Mouse (Mus musculus) forebrain, embryonic 13.5 days (tissue): ENCODE measurements around the gene Hrh1. TPM values are rescaled to one million over a fixed set of nuclear protein-coding genes. Genes with fewer than 3 reads are reported as not detected.

ENCODE experiments used
- ATAC-seq: fragments of 200-750 bp; cut with Nextera tagmentation; 2 replicates; pipeline ENCODE4 v1.8.0; 2017
- H3K27ac ChIP-seq: fragments of 300-500 bp; sonication (generic); 2 replicates; pipeline ENCODE4 v1.5.1; 2015; ENCODE audit warnings: inconsistent platforms, mild to moderate bottlenecking, moderate library complexity
- H3K27me3 ChIP-seq: fragments of 300-500 bp; sonication (generic); 2 replicates; pipeline ENCODE4 v1.6.1; 2015; ENCODE audit warnings: mild to moderate bottlenecking, inconsistent platforms
- H3K36me3 ChIP-seq: fragments of 300-500 bp; sonication (generic); 2 replicates; pipeline ENCODE4 v1.6.1; 2015; ENCODE audit warnings: mild to moderate bottlenecking, inconsistent platforms; ENCODE audit not compliant: poor library complexity, severe bottlenecking
- H3K4me1 ChIP-seq: fragments of 300-500 bp; sonication (generic); 2 replicates; pipeline ENCODE4 v1.6.1; 2015; ENCODE audit warnings: inconsistent platforms
- H3K4me2 ChIP-seq: fragments of 300-500 bp; sonication (generic); 2 replicates; pipeline ENCODE4 v1.6.1; 2015; ENCODE audit warnings: inconsistent platforms, mild to moderate bottlenecking, moderate library complexity
- H3K4me3 ChIP-seq: fragments of 300-500 bp; sonication (generic); 2 replicates; pipeline ENCODE4 v1.5.1; 2015; ENCODE audit warnings: mild to moderate bottlenecking, inconsistent platforms
- H3K9ac ChIP-seq: fragments of 300-500 bp; sonication (generic); 2 replicates; pipeline ENCODE4 v1.6.1; 2015; ENCODE audit warnings: mild to moderate bottlenecking, inconsistent platforms
- H3K9me3 ChIP-seq: fragments of 300-500 bp; sonication (generic); replicated peaks from 2 replicates; pipeline ENCODE4 v1.6.1; 2016; ENCODE audit warnings: inconsistent platforms
- WGBS: fragments of 180-500 bp; shearing (Covaris S2); methylation state at CpG from one replicate; pipeline ENCODE4 v1.1.7; 2015; 5-methylcytosine and 5-hydroxymethylcytosine counted together
- polyA plus RNA-seq: library from polyadenylated mRNA; unstranded; fragments of >200 nt; fragmentation: Nextera tagmentation; extraction: Ambion mirVana; gene quantifications from 2 replicates; pipeline ENCODE4 v1.2.1, GENCODE M21; 2015

Hrh1 gene
- polyA plus RNA-seq, 1 experiment from 2014 or later = 0.41 TPM

GRCm38 (mm10) chr6:114390129-114390528, 7.6 kb upstream of the Hrh1 start:
- Histone ChIP-seq H3K27ac (no peak overlapping the region), H3K9ac (no peak overlapping the region), H3K36me3 (no peaks in the 10 kb centered on the region), H3K9me3 (no peaks in the 10 kb centered on the region), H3K4me1 (no peaks in the 10 kb centered on the region), H3K4me3 (no peak overlapping the region), H3K4me2 (no peak overlapping the region), H3K27me3 (peaks cover 3% of the 10 kb centered on the region; the same call in 1 of the 2 replicates)
- WGBS = 65% methylated on average over 2 of the region's 2 CpGs
- ATAC-seq = no peak

- H3K9me3 ChIP-seq = no peaks in the 10 kb centered on the region
- no peak overlapping the region for H3K4me3 ChIP-seq
- H3K4me2 ChIP-seq = no peak overlapping the region
- 54% methylated on average over 4 of the region's 4 CpGs for WGBS
- no peak for ATAC-seq
- H3K36me3 ChIP-seq = no peaks in the 10 kb centered on the region
- H3K9ac ChIP-seq = no peak overlapping the region
- no peak overlapping the region for H3K27ac ChIP-seq
- H3K27me3 ChIP-seq = peaks cover 38% of the 10 kb centered on the region
- peaks cover 23% of the 10 kb centered on the region for H3K4me1 ChIP-seq
Observed at GRCm38 (mm10) chr6:114394982-114395381, 2.8 kb upstream of the Hrh1 start.

GRCm38 (mm10) chr6:114396605-114397004, 1.1 kb upstream of the Hrh1 start:
- Histone ChIP-seq H3K27me3 (peaks cover 44% of the 10 kb centered on the region), H3K4me1 (peaks cover 30% of the 10 kb centered on the region), H3K27ac (no peak overlapping the region), H3K4me2 (no peak overlapping the region), H3K9ac (no peak overlapping the region), H3K9me3 (no peaks in the 10 kb centered on the region), H3K36me3 (no peaks in the 10 kb centered on the region), H3K4me3 (no peak overlapping the region)
- WGBS = 57% methylated on average over 4 of the region's 4 CpGs
- ATAC-seq = no peak

- Histone ChIP-seq H3K27ac (no peak overlapping the region), H3K4me2 (peak overlapping the region; percentile 97), H3K27me3 (peaks cover 44% of the 10 kb centered on the region), H3K9ac (peak overlapping the region; percentile 64), H3K9me3 (no peaks in the 10 kb centered on the region), H3K4me1 (peaks cover 30% of the 10 kb centered on the region), H3K4me3 (peak overlapping the region; percentile 55), H3K36me3 (no peaks in the 10 kb centered on the region)
- WGBS = 3% methylated on average over 11 of the region's 11 CpGs
- no peak for ATAC-seq
Observed at GRCm38 (mm10) chr6:114397280-114397679, 456 bp upstream of the Hrh1 start.

GRCm38 (mm10) chr6:114398626-114399025, 890 bp downstream of the Hrh1 start:
- Histone ChIP-seq H3K4me1 (peaks cover 30% of the 10 kb centered on the region), H3K27ac (no peak overlapping the region), H3K4me3 (peak overlapping the region; percentile 55), H3K36me3 (no peaks in the 10 kb centered on the region), H3K9ac (0 out of 2 replicates have a peak overlapping the region, but pooled peaks have one; percentile 64), H3K27me3 (peaks cover 44% of the 10 kb centered on the region), H3K4me2 (peak overlapping the region; percentile 97), H3K9me3 (no peaks in the 10 kb centered on the region)
- no peak for ATAC-seq
- WGBS = 5% methylated on average over 9 of the region's 9 CpGs

GRCm38 (mm10) chr6:114400387-114400786, 2.7 kb downstream of the Hrh1 start:
- no peak for ATAC-seq
- Histone ChIP-seq H3K27ac (no peak overlapping the region), H3K4me3 (no peak overlapping the region), H3K9me3 (no peaks in the 10 kb centered on the region), H3K36me3 (no peaks in the 10 kb centered on the region), H3K4me2 (no peak overlapping the region), H3K9ac (no peak overlapping the region), H3K4me1 (peaks cover 30% of the 10 kb centered on the region), H3K27me3 (peaks cover 41% of the 10 kb centered on the region)
- 84% methylated on average over 10 of the region's 10 CpGs for WGBS

GRCm38 (mm10) chr6:114400841-114401240, 3.1 kb downstream of the Hrh1 start:
- H3K27ac ChIP-seq = no peak overlapping the region
- H3K36me3 ChIP-seq = no peaks in the 10 kb centered on the region
- ATAC-seq = no peak
- no peak overlapping the region for H3K9ac ChIP-seq
- H3K4me2 ChIP-seq = no peak overlapping the region
- H3K9me3 ChIP-seq = no peaks in the 10 kb centered on the region
- H3K4me1 ChIP-seq = peaks cover 30% of the 10 kb centered on the region
- H3K27me3 ChIP-seq = peaks cover 41% of the 10 kb centered on the region
- WGBS = 40% methylated on average over 8 of the region's 8 CpGs
- H3K4me3 ChIP-seq = no peak overlapping the region

- WGBS = 90% methylated on average over 2 of the region's 2 CpGs
- Histone ChIP-seq H3K36me3 (no peaks in the 10 kb centered on the region), H3K27me3 (peaks cover 32% of the 10 kb centered on the region), H3K27ac (no peak overlapping the region), H3K4me3 (no peak overlapping the region), H3K9ac (no peak overlapping the region), H3K4me1 (peaks cover 26% of the 10 kb centered on the region), H3K4me2 (no peak overlapping the region), H3K9me3 (no peaks in the 10 kb centered on the region)
- no peak for ATAC-seq
Observed at GRCm38 (mm10) chr6:114402161-114402560, 4.4 kb downstream of the Hrh1 start.

- Histone ChIP-seq H3K4me3 (no peak overlapping the region), H3K9ac (no peak overlapping the region), H3K9me3 (no peaks in the 10 kb centered on the region), H3K4me1 (peaks cover 16% of the 10 kb centered on the region), H3K4me2 (no peak overlapping the region), H3K27ac (no peak overlapping the region), H3K36me3 (no peaks in the 10 kb centered on the region), H3K27me3 (peaks cover 19% of the 10 kb centered on the region)
- 62% methylated on average over 6 of the region's 8 CpGs for WGBS
- no peak for ATAC-seq
Observed at GRCm38 (mm10) chr6:114403632-114404031, 5.9 kb downstream of the Hrh1 start.

GRCm38 (mm10) chr6:114404128-114404527, 6.4 kb downstream of the Hrh1 start:
- Histone ChIP-seq H3K9me3 (no peaks in the 10 kb centered on the region), H3K9ac (no peak overlapping the region), H3K36me3 (no peaks in the 10 kb centered on the region), H3K27me3 (peaks cover 14% of the 10 kb centered on the region), H3K4me2 (no peak overlapping the region), H3K27ac (no peak overlapping the region), H3K4me1 (peaks cover 12% of the 10 kb centered on the region), H3K4me3 (no peak overlapping the region)
- no peak for ATAC-seq
- WGBS = 63% methylated on average over 5 of the region's 5 CpGs

GRCm38 (mm10) chr6:114404774-114405468, 7.2 kb downstream of the Hrh1 start:
- Histone ChIP-seq H3K4me2 (no peak overlapping the region), H3K9ac (no peak overlapping the region), H3K4me3 (no peak overlapping the region), H3K9me3 (no peaks in the 10 kb centered on the region), H3K27me3 (peaks cover 6% of the 10 kb centered on the region), H3K36me3 (no peaks in the 10 kb centered on the region), H3K27ac (no peak overlapping the region), H3K4me1 (peaks cover 12% of the 10 kb centered on the region)
- ATAC-seq = no peak
- 74% methylated on average over 7 of the region's 7 CpGs for WGBS

GRCm38 (mm10) chr6:114406634-114407033, 8.9 kb downstream of the Hrh1 start:
- Histone ChIP-seq H3K9me3 (no peaks in the 10 kb centered on the region), H3K27ac (no peak overlapping the region), H3K4me3 (no peak overlapping the region), H3K36me3 (no peaks in the 10 kb centered on the region), H3K9ac (no peak overlapping the region), H3K27me3 (no peaks in the 10 kb centered on the region), H3K4me2 (no peak overlapping the region), H3K4me1 (peaks cover 5% of the 10 kb centered on the region; the same call in 1 of the 2 replicates)
- WGBS = 39% methylated on average over 1 of the region's 1 CpGs
- ATAC-seq = no peak

- Histone ChIP-seq H3K9ac (no peak overlapping the region), H3K4me1 (peaks cover 5% of the 10 kb centered on the region; the same call in 1 of the 2 replicates), H3K4me3 (no peak overlapping the region), H3K27me3 (no peaks in the 10 kb centered on the region), H3K9me3 (no peaks in the 10 kb centered on the region), H3K4me2 (no peak overlapping the region), H3K36me3 (no peaks in the 10 kb centered on the region), H3K27ac (no peak overlapping the region)
- no peak for ATAC-seq
- 89% methylated on average over 7 of the region's 7 CpGs for WGBS
Observed at GRCm38 (mm10) chr6:114407049-114407448, 9.3 kb downstream of the Hrh1 start.
